Mouse (Mus musculus) gastrocnemius, postnatal 10 days (tissue): ENCODE data around the gene Atrn. TPM values are rescaled to one million over a fixed set of nuclear protein-coding genes. Genes with fewer than 3 reads are reported as not detected.

Experiments
- DNase-seq: peaks from one replicate; pipeline ENCODE4 v3.0.0; 2021; ENCODE audit warnings: mixed read lengths
- long read RNA-seq, 2 experiments: library from polyadenylated mRNA; stranded (forward); transcript quantifications; one replicate each; pipeline ENCODE4 v2.0.0; 2021
- total RNA-seq, 2 experiments: library from RNA; stranded (reverse); gene quantifications; 2 replicates each; pipeline ENCODE4 v1.2.3; 2021

Gene Atrn
- total RNA-seq, result 10 to 100 TPM; 20.5 to 24.6 TPM
- long read RNA-seq, experiment 1, full-length matches to known transcripts, result 2 of 12 reads
- long read RNA-seq, experiment 1, partial matches to known transcripts, result 4 of 12 reads
- long read RNA-seq, experiment 1, other reads (novel, unspliced or antisense), result 6 of 12 reads
- long read RNA-seq, experiment 2, full-length matches to known transcripts, result 1 of 10 reads
- long read RNA-seq, experiment 2, partial matches to known transcripts, result 7 of 10 reads
- long read RNA-seq, experiment 2, other reads (novel, unspliced or antisense), result 2 of 10 reads

DNA sequence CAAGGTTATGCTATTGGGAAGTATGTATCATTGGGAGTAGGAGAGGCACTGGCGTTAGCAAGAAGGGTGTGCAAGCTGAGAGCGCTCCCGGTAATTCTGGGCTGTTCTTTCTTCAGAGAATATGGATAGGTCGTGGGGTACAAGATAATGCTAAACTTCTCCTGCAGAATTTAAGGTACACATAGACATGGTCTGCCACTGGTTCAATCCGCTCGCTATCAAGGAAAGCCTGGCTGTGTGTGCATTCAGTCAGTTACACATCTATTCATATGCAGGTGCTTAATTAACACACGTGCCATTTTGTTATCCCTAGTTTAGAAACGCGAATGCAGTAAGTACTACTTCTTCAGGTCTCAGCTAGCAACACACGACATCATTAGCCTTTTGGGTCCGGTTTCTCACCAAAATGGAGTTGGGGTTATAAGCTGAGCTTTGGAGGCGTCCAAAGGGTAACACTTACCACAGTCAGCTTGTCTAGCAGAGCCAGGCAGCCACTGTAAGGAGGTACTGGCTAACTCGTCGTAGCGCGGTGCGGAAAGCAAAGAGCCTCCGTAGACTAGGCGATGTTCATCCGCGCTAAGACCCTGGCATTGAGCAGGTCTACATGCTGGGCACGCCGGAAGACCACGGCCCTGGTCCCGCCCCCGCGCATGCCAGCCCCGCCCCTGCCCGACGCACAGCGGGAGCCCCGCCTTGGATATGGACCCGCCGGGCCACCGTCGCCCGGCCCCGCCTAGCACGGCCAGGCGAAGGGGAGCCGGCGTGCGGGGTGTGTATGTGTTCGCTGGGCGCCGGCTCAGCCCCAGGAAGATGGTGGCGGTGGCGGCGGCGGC is at the start of gene Atrn, which contains the start of gene 4930402H24Rik:
Gene Atrn, plus strand, starts transcription at position 745 of the 833 bp plus-strand sequence.
Gene 4930402H24Rik, minus strand, starts transcription at position 656 of the 833 bp plus-strand sequence.
- DNase-seq, result peak; percentile 94

GRCm38 (mm10) chr2:130862091-130862490 is 44.2 kb upstream of the Atrn start:
- DNase-seq, result no peak

DNA sequence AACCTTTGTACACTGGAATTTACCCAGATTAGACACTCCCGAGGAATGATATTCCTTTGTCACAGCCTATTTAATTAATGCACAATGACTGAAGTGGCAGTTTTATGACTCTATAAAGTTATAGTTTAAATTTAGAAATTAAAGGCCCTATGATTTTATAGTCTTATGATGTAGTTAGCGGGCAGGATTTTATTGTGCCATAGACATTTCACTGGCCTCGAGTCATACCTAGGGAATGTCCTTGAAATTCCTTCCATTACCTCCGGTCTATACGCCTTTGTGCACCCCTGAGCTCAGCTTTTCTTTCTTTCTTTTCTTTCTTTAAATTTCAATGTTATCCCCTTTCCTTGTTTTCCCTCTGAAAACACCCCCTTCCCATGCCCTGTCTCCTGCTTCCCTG is 35.4 kb upstream of the Atrn start:
- DNase-seq, result no peak

- DNase-seq, result no peak
Observed at GRCm38 (mm10) chr2:130877376-130877775, 28.9 kb upstream of the Atrn start.

- no peak for DNase-seq
Observed at GRCm38 (mm10) chr2:130886983-130887382, 19.3 kb upstream of the Atrn start.

DNA sequence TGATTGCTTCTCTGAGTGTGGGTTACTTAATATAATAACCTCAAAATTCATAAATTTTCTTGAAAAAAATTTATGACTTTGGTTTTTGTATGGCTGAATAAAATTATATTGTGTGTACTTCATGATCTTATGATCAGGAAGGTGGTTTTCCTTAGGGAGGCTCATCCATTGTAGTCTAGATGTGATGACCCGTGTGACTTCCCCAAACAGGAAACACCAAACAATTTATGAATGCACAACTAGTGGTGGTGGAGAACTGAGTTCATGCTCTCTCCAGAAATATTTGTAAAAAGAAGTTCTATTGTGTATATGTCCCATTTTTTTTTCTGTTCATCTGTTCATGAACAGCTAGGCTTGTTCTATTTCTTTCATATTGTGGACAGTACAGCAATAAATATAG is 18.8 kb upstream of the Atrn start:
- no peak for DNase-seq

DNA sequence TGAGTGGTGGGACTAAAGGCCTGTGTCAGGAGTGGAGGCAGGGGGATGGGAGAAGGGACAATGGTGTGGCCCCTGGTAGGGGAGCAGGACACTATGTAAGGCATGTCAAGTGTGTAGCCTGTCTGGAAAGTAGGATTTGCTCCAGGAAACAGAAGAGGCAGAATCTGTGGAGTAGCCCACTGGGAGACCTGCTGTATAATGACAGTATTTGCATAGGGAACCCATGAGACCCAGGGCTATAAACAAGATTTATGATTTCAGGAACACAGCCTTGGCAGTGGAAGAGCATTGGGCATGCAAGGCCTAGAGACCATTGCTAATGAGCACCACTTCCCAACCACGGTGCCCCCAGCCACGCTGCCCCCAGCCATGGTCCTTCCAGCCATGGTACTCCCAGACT is 9.4 kb upstream of the Atrn start:
- no peak for DNase-seq

GRCm38 (mm10) chr2:130897856-130898255 is 8.4 kb upstream of the Atrn start:
- no peak for DNase-seq

- DNase-seq, result no peak
Observed at GRCm38 (mm10) chr2:130898783-130899182, 7.5 kb upstream of the Atrn start.

- peak; percentile 45 for DNase-seq
Observed at GRCm38 (mm10) chr2:130906584-130907315, 455 bp downstream of the Atrn start.

- no peak for DNase-seq
Observed at GRCm38 (mm10) chr2:130911691-130912090, 5.4 kb downstream of the Atrn start.

DNA sequence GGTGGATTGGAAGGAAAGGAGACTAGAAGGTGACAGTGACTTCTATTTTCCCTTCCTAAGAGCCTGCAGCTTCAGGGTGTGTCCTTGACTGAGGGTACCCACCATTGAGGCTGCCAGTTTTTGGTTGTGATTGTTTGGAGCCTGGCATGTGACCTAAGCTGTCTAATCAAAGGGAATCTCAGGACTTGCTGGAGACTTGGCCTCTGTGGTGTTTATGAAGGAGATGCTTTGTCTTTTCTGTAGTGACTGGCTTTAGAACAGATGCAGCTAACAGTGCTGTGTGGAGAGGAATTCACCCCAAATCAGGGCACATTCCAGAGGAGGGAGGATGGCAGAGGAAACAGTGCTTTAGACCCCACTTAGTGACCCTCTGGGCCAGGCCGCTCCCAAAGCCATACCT is 8.6 kb downstream of the Atrn start:
- no peak for DNase-seq

DNA sequence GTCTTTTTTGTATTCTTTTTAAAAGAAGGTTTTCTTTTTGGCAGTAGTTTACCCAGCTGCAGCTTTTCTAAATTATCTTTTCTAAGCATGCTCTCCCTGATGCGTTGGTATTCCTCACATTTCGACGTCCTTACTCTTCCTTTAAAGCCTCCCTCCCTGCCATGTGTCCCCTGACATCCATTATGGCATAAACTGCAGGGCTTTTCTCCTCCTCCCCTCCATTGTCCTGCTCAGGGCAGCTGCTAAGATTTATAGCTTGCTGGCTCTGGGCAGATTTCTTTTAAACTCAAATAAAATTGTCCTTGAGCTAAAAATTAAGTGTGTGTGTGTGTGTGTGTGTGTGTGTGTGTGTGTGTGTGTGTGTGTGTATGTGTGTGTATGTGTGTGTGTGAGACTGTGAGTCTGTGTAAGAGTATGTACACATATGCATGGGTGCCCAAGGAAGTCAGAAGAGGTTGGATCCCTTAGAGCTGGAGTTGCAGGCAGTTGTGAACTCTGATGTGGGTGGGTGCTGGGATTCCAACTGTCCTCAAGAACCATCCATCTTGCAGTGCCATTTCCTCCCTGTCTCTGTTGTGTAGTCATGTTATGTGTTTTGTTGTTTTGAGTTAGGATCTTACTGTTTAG is 10.3 kb downstream of the Atrn start:
- no peak for DNase-seq

GRCm38 (mm10) chr2:130917686-130918085 is 11.4 kb downstream of the Atrn start:
- no peak for DNase-seq

DNA sequence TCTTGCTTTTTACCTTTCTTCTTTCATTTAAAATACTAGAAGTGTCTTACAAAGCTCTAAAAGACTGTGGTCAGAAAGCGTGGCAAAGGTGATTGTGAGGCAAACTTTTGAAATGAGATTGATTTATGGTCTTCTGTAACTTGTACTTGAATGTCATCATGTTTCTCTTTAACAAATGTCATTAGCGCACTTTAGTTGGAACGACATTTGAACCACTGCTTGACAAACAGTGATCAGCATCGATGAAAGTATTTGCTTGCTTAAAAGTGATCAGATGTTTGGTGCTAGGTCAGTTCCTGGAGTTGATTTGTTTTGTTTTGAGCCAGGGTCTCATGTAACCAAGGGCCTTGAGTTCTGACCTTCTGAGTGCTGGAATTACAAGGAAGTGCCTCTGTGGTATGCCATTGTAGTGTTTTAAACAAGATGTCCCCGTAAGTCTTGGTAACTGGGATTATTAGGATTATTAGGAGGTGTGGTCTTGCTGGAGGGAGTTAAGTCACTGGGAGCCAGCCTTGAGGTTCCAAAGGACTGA is 12.8 kb downstream of the Atrn start:
- DNase-seq, result no peak

- DNase-seq, result no peak
Observed at GRCm38 (mm10) chr2:130924950-130925349, 18.7 kb downstream of the Atrn start.

GRCm38 (mm10) chr2:130928031-130928430 is 21.7 kb downstream of the Atrn start:
- no peak for DNase-seq

GRCm38 (mm10) chr2:130928530-130928929 is 22.2 kb downstream of the Atrn start:
- DNase-seq, result no peak

DNA sequence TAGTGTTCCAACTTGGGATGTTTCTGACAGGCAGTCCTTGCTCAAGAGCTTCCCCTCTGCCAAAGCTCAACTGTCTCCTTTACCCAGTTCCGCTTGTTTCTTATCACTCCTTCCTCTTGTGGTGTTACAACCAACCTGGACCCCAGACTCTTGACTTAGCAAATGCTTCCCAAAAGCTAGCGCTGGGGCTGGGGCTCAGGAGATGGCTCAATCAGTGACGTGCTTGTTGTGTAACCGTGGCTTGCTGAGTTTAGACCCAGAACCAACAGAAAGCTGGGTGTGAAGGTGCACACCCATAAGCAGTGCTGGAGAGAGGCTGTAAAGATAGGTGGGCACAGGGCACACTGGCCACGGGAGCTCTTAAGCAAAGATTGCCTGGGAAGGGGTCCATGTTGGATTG is 23.7 kb downstream of the Atrn start:
- DNase-seq, result no peak

DNA sequence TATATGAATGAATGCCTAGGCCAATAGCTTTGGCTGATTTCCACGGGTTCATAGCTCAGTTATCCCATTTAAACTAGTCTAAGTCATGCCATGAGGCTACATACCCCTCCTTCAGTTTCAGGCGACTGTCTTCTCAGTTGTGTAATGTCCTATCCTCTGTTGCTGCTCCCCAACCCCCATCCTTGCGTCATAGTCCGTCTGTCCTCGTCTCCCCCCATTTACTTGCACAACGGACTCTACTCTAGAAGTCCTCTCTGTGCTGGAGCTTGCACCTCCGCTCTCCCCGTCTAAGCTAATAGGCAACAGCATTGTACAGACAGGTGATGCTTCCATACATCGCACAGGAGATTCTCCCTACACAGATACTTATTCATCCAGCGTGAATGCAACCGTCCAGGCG is 26.6 kb downstream of the Atrn start:
- DNase-seq, result no peak

DNA sequence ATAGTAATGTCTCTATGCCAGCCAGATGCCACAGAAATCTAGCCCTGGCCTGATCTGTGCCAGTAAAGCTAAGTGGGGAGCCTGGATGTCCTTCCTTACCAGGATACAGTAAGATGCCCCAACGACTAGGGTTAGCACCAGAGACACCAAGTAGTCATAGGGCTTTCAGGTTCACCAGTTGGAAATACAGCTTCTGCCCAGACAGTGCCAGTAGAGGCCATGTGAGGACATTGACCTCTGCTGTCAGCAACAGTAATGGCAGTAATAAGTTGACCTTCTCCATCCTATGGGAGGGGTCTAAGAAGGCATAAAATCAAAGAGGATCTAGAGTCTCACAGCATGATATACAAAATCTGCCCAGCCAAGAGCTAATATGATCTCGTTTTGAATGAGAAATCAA is 43.5 kb downstream of the Atrn start:
- DNase-seq, result no peak

DNA sequence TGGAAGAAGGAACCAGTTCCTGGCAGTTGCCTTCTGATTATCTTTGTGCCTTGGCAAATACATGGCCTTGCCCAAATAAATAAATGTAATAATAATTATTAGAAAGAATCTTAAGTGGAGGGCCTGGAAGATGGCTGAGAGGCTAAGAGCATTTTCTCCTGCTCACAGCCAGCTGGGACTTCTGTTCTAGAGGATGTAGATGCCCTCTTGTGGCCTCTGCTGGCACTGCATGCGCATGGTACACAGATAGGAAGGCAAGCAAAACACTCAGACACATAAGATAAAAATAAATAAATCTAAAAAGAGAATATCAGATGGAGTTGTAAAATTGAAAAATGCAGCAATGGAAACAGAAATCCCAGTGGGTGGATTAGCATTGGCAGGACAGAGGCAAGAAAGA is 44.3 kb downstream of the Atrn start:
- DNase-seq, result peak; percentile 88
